Mouse (Mus musculus): ENCODE data around the gene Zmat1. TPM values are rescaled to one million over a fixed set of nuclear protein-coding genes. Genes with fewer than 3 reads are reported as not detected.

Gene Zmat1
- polyA plus RNA-seq, 1 experiment from 2014 or later: 4.8 TPM

- Histone ChIP-seq H3K9me3 (ENCODE audit: low read depth, low read length) (no peaks in the 10 kb centered on the region), H3K27me3 (ENCODE audit: insufficient read depth, low read length) (no peaks in the 10 kb centered on the region), H3K9ac (no peak within 1 kb of the TSS), H3K4me2 (peak within 1 kb of the TSS; percentile 54), H3K36me3 (ENCODE audit: insufficient read depth) (no peaks in the 10 kb centered on the region), H3K4me1 (ENCODE audit: insufficient read depth) (no peaks in the 10 kb centered on the region), H3K27ac (ENCODE audit: low read depth) (no peak within 1 kb of the TSS), H3K4me3 (ENCODE audit: low read depth, low read length) (peak within 1 kb of the TSS; percentile 24)
- TF ChIP-seq CTCF (IDR thresholded peaks at IDR 0.05; ENCODE audit: low read depth): no peak
- ATAC-seq (ENCODE audit: insufficient read depth): no peak
- WGBS: 88% methylated on average over 19 of the region's 19 CpGs
- no peak for DNase-seq
These were observed 44.5 kb downstream of the Zmat1 start, which contains the start of gene Nxf2 for GRCm38 (mm10) chrX:134964546-134964945. Gene Nxf2 (minus strand): TSS chrX:134964754.

- Histone ChIP-seq H3K4me2 (peak overlapping the region; percentile 54), H3K4me3 (ENCODE audit: low read depth, low read length) (peak overlapping the region; percentile 24), H3K27ac (ENCODE audit: low read depth) (no peak overlapping the region), H3K36me3 (ENCODE audit: insufficient read depth) (no peaks in the 10 kb centered on the region), H3K9ac (no peak overlapping the region), H3K27me3 (ENCODE audit: insufficient read depth, low read length) (no peaks in the 10 kb centered on the region), H3K9me3 (ENCODE audit: low read depth, low read length) (no peaks in the 10 kb centered on the region), H3K4me1 (ENCODE audit: insufficient read depth) (no peaks in the 10 kb centered on the region)
- WGBS: 42% methylated on average over 39 of the region's 53 CpGs
- ATAC-seq (ENCODE audit: insufficient read depth): peak; percentile 99
- no peak for TF ChIP-seq CTCF (IDR thresholded peaks at IDR 0.05; ENCODE audit: low read depth)
- DNase-seq: peak; percentile 84
These were observed 45.5 kb downstream of the Zmat1 start for GRCm38 (mm10) chrX:134963305-134964094.

GRCm38 (mm10) chrX:134930361-134930760 is 78.6 kb downstream of the Zmat1 start:
- Histone ChIP-seq H3K4me2 (no peak overlapping the region), H3K36me3 (ENCODE audit: insufficient read depth) (no peaks in the 10 kb centered on the region), H3K4me1 (ENCODE audit: insufficient read depth) (no peaks in the 10 kb centered on the region), H3K9me3 (ENCODE audit: low read depth, low read length) (no peaks in the 10 kb centered on the region), H3K27me3 (ENCODE audit: insufficient read depth, low read length) (no peaks in the 10 kb centered on the region), H3K27ac (ENCODE audit: low read depth) (no peak overlapping the region), H3K9ac (no peak overlapping the region), H3K4me3 (ENCODE audit: low read depth, low read length) (no peak overlapping the region)
- ATAC-seq (ENCODE audit: insufficient read depth) (no peak), DNase-seq (peak; percentile 71)
- peak; percentile 70 for TF ChIP-seq CTCF (IDR thresholded peaks at IDR 0.05; ENCODE audit: low read depth)
- 29% methylated on average over 5 of the region's 5 CpGs for WGBS

GRCm38 (mm10) chrX:134929927-134930326 is 79.1 kb downstream of the Zmat1 start:
- Histone ChIP-seq H3K9ac (no peak overlapping the region), H3K4me2 (no peak overlapping the region), H3K27me3 (ENCODE audit: insufficient read depth, low read length) (no peaks in the 10 kb centered on the region), H3K4me1 (ENCODE audit: insufficient read depth) (no peaks in the 10 kb centered on the region), H3K36me3 (ENCODE audit: insufficient read depth) (no peaks in the 10 kb centered on the region), H3K4me3 (ENCODE audit: low read depth, low read length) (no peak overlapping the region), H3K9me3 (ENCODE audit: low read depth, low read length) (no peaks in the 10 kb centered on the region), H3K27ac (ENCODE audit: low read depth) (no peak overlapping the region)
- DNase-seq: peak; percentile 1
- TF ChIP-seq CTCF (IDR thresholded peaks at IDR 0.05; ENCODE audit: low read depth): no peak
- WGBS: 74% methylated on average over 5 of the region's 5 CpGs
- ATAC-seq (ENCODE audit: insufficient read depth): no peak

GRCm38 (mm10) chrX:134925058-134925457 is 84.0 kb downstream of the Zmat1 start:
- no peaks in the 10 kb centered on the region for H3K36me3 ChIP-seq (ENCODE audit: insufficient read depth)
- H3K9ac ChIP-seq: no peak overlapping the region
- H3K27ac ChIP-seq (ENCODE audit: low read depth): no peak overlapping the region
- peak; percentile 59 for TF ChIP-seq CTCF (IDR thresholded peaks at IDR 0.05; ENCODE audit: low read depth)
- no peak for ATAC-seq (ENCODE audit: insufficient read depth)
- DNase-seq: peak; percentile 82
- no peaks in the 10 kb centered on the region for H3K9me3 ChIP-seq (ENCODE audit: low read depth, low read length)
- H3K4me2 ChIP-seq: no peak overlapping the region
- H3K4me3 ChIP-seq (ENCODE audit: low read depth, low read length): no peak overlapping the region
- H3K4me1 ChIP-seq (ENCODE audit: insufficient read depth): no peaks in the 10 kb centered on the region
- H3K27me3 ChIP-seq (ENCODE audit: insufficient read depth, low read length): no peaks in the 10 kb centered on the region

- Histone ChIP-seq H3K9me3 (ENCODE audit: low read depth, low read length) (no peaks in the 10 kb centered on the region), H3K4me3 (ENCODE audit: low read depth, low read length) (no peak overlapping the region), H3K9ac (no peak overlapping the region), H3K27ac (ENCODE audit: low read depth) (no peak overlapping the region), H3K4me1 (ENCODE audit: insufficient read depth) (no peaks in the 10 kb centered on the region), H3K27me3 (ENCODE audit: insufficient read depth, low read length) (no peaks in the 10 kb centered on the region), H3K36me3 (ENCODE audit: insufficient read depth) (no peaks in the 10 kb centered on the region), H3K4me2 (no peak overlapping the region)
- ATAC-seq (ENCODE audit: insufficient read depth) (no peak), DNase-seq (peak; percentile 41)
- TF ChIP-seq CTCF (IDR thresholded peaks at IDR 0.05; ENCODE audit: low read depth): no peak
- WGBS: 43% methylated on average over 7 of the region's 7 CpGs
These were observed 85.2 kb downstream of the Zmat1 start for GRCm38 (mm10) chrX:134923675-134924424.

Other genes with a start within 250 kb of the Zmat1 start
- 66.1 and 73.3 TPM in 2 replicates for gene Armcx2, start 200.0 kb downstream of the Zmat1 start, polyA plus RNA-seq (2014; fragmentation: Nextera tagmentation; extraction: Ambion mirVana)
- gene Nxf2, start 44.5 kb downstream of the Zmat1 start, polyA plus RNA-seq (2014; fragmentation: Nextera tagmentation; extraction: Ambion mirVana): 0.67 and 0.85 TPM in 2 replicates
- not detected in 2 replicates for gene Gm15023, start 168.4 kb upstream of the Zmat1 start, polyA plus RNA-seq (2014; fragmentation: Nextera tagmentation; extraction: Ambion mirVana)
- gene Tceal6, start 201.5 kb upstream of the Zmat1 start, polyA plus RNA-seq (2014; fragmentation: Nextera tagmentation; extraction: Ambion mirVana): 0.20 and 0.54 TPM in 2 replicates